Comparison of ENCODE assay signal across 8 mouse cellular contexts in genomic region chr14:118855141-118855800, GRCm38 (mm10).
DNase-seq lines count a peak whose midpoint lies in the region; ATAC-seq lines count a peak whose summit lies in the region.

No protein-coding gene starts in this region.

- WGBS in neural tube, embryonic 11.5 days, result under 1% methylated on average over 28 of the region's 28 CpGs
- WGBS in hindbrain, embryonic 16.5 days, result under 1% methylated on average over 28 of the region's 28 CpGs
- 1% methylated on average over 28 of the region's 28 CpGs for WGBS in midbrain, embryonic 12.5 days

- H3K4me2 ChIP-seq in neural tube, embryonic 11.5 days (ENCODE audit: low read depth), result peak overlapping the region; percentile 95
- H3K4me2 ChIP-seq in hindbrain, embryonic 16.5 days (ENCODE audit: low read length), result peak overlapping the region; percentile 75
- peak overlapping the region; percentile 94 for H3K4me2 ChIP-seq in midbrain, embryonic 12.5 days (replicated peaks)

- no peaks in the 10 kb centered on the region for H3K36me3 ChIP-seq in neural tube, embryonic 11.5 days (ENCODE audit: control insufficient read depth, insufficient read depth, low read length)
- no peaks in the 10 kb centered on the region for H3K36me3 ChIP-seq in hindbrain, embryonic 16.5 days (ENCODE audit: control insufficient read depth, insufficient read depth, low read length)
- H3K36me3 ChIP-seq in midbrain, embryonic 12.5 days, result no peaks in the 10 kb centered on the region

- H3K27me3 ChIP-seq in neural tube, embryonic 11.5 days (ENCODE audit: control insufficient read depth, insufficient read depth, low read length), result peaks cover 10% of the 10 kb centered on the region; the same call in 1 of the 2 replicates
- no peaks in the 10 kb centered on the region; the same call in 1 of the 2 replicates for H3K27me3 ChIP-seq in hindbrain, embryonic 16.5 days (replicated peaks; ENCODE audit: control insufficient read depth, insufficient read depth, low read length)
- H3K27me3 ChIP-seq in midbrain, embryonic 12.5 days, result peaks cover 57% of the 10 kb centered on the region

- peak overlapping the region; percentile 20; the same call in 1 of the 2 replicates for H3K9ac ChIP-seq in neural tube, embryonic 11.5 days (ENCODE audit: low read length)
- H3K9ac ChIP-seq in hindbrain, embryonic 16.5 days (ENCODE audit: low read depth, low read length), result peak overlapping the region; percentile 63
- peak overlapping the region; percentile 55 for H3K9ac ChIP-seq in midbrain, embryonic 12.5 days (replicated peaks)

- H3K4me1 ChIP-seq in neural tube, embryonic 11.5 days (ENCODE audit: control insufficient read depth, insufficient read depth, low read length), result peaks cover 9% of the 10 kb centered on the region; the same call in 1 of the 2 replicates
- H3K4me1 ChIP-seq in hindbrain, embryonic 16.5 days (ENCODE audit: control insufficient read depth, insufficient read depth, low read depth, low read length), result peaks cover 10% of the 10 kb centered on the region
- peaks cover 25% of the 10 kb centered on the region; the same call in 1 of the 2 replicates for H3K4me1 ChIP-seq in midbrain, embryonic 12.5 days

- no peaks in the 10 kb centered on the region for H3K9me3 ChIP-seq in neural tube, embryonic 11.5 days (ENCODE audit: control insufficient read depth, low read length)
- no peaks in the 10 kb centered on the region for H3K9me3 ChIP-seq in hindbrain, embryonic 16.5 days (ENCODE audit: control insufficient read depth, low read length)
- H3K9me3 ChIP-seq in midbrain, embryonic 12.5 days, result no peaks in the 10 kb centered on the region

- H3K4me3 ChIP-seq in neural tube, embryonic 11.5 days (ENCODE audit: low read depth, low read length), result peak overlapping the region; percentile 53
- H3K4me3 ChIP-seq in hindbrain, embryonic 16.5 days (ENCODE audit: low read length), result peak overlapping the region; percentile 53
- peak overlapping the region; percentile 52 for H3K4me3 ChIP-seq in midbrain, embryonic 12.5 days

- ATAC-seq in cerebellum, adult (ENCODE audit: insufficient number of reproducible peaks, low FRiP score, low TSS enrichment), result 0 out of 2 replicates have a peak, but pooled peaks have one; percentile 21
- ATAC-seq in neural tube, embryonic 11.5 days (ENCODE audit: insufficient read depth, low FRiP score, low TSS enrichment), result peak; percentile 78
- peak; percentile 55 for ATAC-seq in hindbrain, embryonic 16.5 days
- peak; percentile 59 for ATAC-seq in midbrain, embryonic 12.5 days (ENCODE audit: low FRiP score, low read depth)

- no peak overlapping the region for H3K27ac ChIP-seq in neural tube, embryonic 11.5 days (ENCODE audit: low read depth, low read length)
- no peak overlapping the region for H3K27ac ChIP-seq in hindbrain, embryonic 16.5 days (ENCODE audit: low read depth, low read length)
- no peak overlapping the region for H3K27ac ChIP-seq in midbrain, embryonic 12.5 days (replicated peaks)

- DNase-seq in cerebellum, adult 11-12 months, result no peak
- peak; percentile 42 for DNase-seq in neural tube, embryonic 11.5 days (ENCODE audit: low spot score)
- no peak for DNase-seq in neural tube, embryonic 10.5 days (ENCODE audit: extremely low spot score, low spot score)
- DNase-seq in thymus, postnatal 4 days, result peak; percentile 67
- no peak for DNase-seq in yolk sac, embryonic 10.5 days (ENCODE audit: low spot score)

Comparison
In these comparisons a context has a peak if more than half of its experiments do, and no peak if none do; other contexts are left out.
1. DNase-seq: peak in neural tube, embryonic 11.5 days (single experiment) and thymus, postnatal 4 days (single experiment); none in cerebellum, adult 11-12 months (single experiment), neural tube, embryonic 10.5 days (single experiment) and yolk sac, embryonic 10.5 days (single experiment).
2. ATAC-seq: peak in every context shown above with its lines; median percentile 78 in neural tube, embryonic 11.5 days; 59 in midbrain, embryonic 12.5 days; 55 in hindbrain, embryonic 16.5 days; 21 in cerebellum, adult.
3. Peak in every context shown above with its lines, with median percentiles within 50 percentile points of each other: H3K4me2 ChIP-seq, H3K4me3 ChIP-seq and H3K9ac ChIP-seq.